Mouse (Mus musculus) cerebral cortex, adult 2 months (tissue): ENCODE measurements around the gene Slc22a13.

ENCODE experiments used
- WGBS: fragments of 180-500 bp; shearing (Covaris S2); methylation state at CpG from one replicate; pipeline ENCODE4 v1.1.7; 2018; 5-methylcytosine and 5-hydroxymethylcytosine counted together

Slc22a13 gene

GRCm38 (mm10) chr9:119201653-119202052 is 7.2 kb downstream of the Slc22a13 start:
- WGBS = 91% methylated on average over 5 of the region's 5 CpGs

GRCm38 (mm10) chr9:119199151-119199861 is 9.6 kb downstream of the Slc22a13 start:
- 69% methylated on average over 10 of the region's 10 CpGs for WGBS

GRCm38 (mm10) chr9:119192202-119192990 is 16.5 kb downstream of the Slc22a13 start:
- 42% methylated on average over 11 of the region's 11 CpGs for WGBS

- 39% methylated on average over 3 of the region's 3 CpGs for WGBS
These were observed 27.6 kb downstream of the Slc22a13 start for GRCm38 (mm10) chr9:119181241-119181728.

- 91% methylated on average over 11 of the region's 11 CpGs for WGBS
These were observed 29.6 kb downstream of the Slc22a13 start for GRCm38 (mm10) chr9:119179292-119179691.

GRCm38 (mm10) chr9:119167608-119168007 is 41.3 kb downstream of the Slc22a13 start:
- 93% methylated on average over 2 of the region's 2 CpGs for WGBS

GRCm38 (mm10) chr9:119165548-119165947 is 43.4 kb downstream of the Slc22a13 start:
- 90% methylated on average over 6 of the region's 6 CpGs for WGBS

- 85% methylated on average over 7 of the region's 7 CpGs for WGBS
These were observed 44.2 kb downstream of the Slc22a13 start for GRCm38 (mm10) chr9:119164743-119165142.

- WGBS = 92% methylated on average over 3 of the region's 3 CpGs
These were observed 48.2 kb downstream of the Slc22a13 start for GRCm38 (mm10) chr9:119160689-119161088.

GRCm38 (mm10) chr9:119158861-119159260 is 50.0 kb downstream of the Slc22a13 start, which contains the start of gene Gm47289:
Gene Gm47289, plus strand, starts transcription at chr9:119159161.
- WGBS = 77% methylated on average over 4 of the region's 4 CpGs

- 2% methylated on average over 65 of the region's 65 CpGs for WGBS
These were observed 52.4 kb downstream of the Slc22a13 start, which contains the start of gene Acaa1b for GRCm38 (mm10) chr9:119156278-119157201. Gene Acaa1b, minus strand, starts transcription at chr9:119157093.

- 57% methylated on average over 7 of the region's 7 CpGs for WGBS
These were observed 53.1 kb downstream of the Slc22a13 start for GRCm38 (mm10) chr9:119155826-119156225.

GRCm38 (mm10) chr9:119155416-119155815 is 53.5 kb downstream of the Slc22a13 start:
- 80% methylated on average over 8 of the region's 8 CpGs for WGBS

- WGBS = 62% methylated on average over 2 of the region's 2 CpGs
These were observed 57.1 kb downstream of the Slc22a13 start for GRCm38 (mm10) chr9:119151751-119152150.

- 62% methylated on average over 5 of the region's 5 CpGs for WGBS
These were observed 59.3 kb downstream of the Slc22a13 start for GRCm38 (mm10) chr9:119149601-119150000.

- WGBS = 63% methylated on average over 13 of the region's 13 CpGs
These were observed 62.7 kb downstream of the Slc22a13 start for GRCm38 (mm10) chr9:119146098-119146770.

GRCm38 (mm10) chr9:119145638-119146037 is 63.3 kb downstream of the Slc22a13 start:
- WGBS = 72% methylated on average over 6 of the region's 6 CpGs

- WGBS = 64% methylated on average over 10 of the region's 10 CpGs
These were observed 63.8 kb downstream of the Slc22a13 start for GRCm38 (mm10) chr9:119145137-119145536.

- WGBS = 71% methylated on average over 8 of the region's 8 CpGs
These were observed 64.2 kb downstream of the Slc22a13 start for GRCm38 (mm10) chr9:119144696-119145095.

GRCm38 (mm10) chr9:119143372-119143771 is 65.5 kb downstream of the Slc22a13 start:
- 77% methylated on average over 9 of the region's 9 CpGs for WGBS
